Mouse (Mus musculus) ES-CJ7 (cell line): ENCODE results near the gene Polr2c.
"Not testable (repeated sequence)": the region's sequence is repeated elsewhere in the genome, so short reads cannot be mapped to it uniquely, and the experiment has no call there.

Source experiments
- DNase-seq: peaks from one replicate; pipeline ENCODE4 v3.0.0; 2011; ENCODE audit warnings: low read depth, low spot score

Gene Polr2c

GRCm38 (mm10) chr8:94857346-94858173 lies at the start of gene Polr2c:
Gene Polr2c (plus strand): TSS chr8:94857450.
- DNase-seq = peak; percentile 87

DNA sequence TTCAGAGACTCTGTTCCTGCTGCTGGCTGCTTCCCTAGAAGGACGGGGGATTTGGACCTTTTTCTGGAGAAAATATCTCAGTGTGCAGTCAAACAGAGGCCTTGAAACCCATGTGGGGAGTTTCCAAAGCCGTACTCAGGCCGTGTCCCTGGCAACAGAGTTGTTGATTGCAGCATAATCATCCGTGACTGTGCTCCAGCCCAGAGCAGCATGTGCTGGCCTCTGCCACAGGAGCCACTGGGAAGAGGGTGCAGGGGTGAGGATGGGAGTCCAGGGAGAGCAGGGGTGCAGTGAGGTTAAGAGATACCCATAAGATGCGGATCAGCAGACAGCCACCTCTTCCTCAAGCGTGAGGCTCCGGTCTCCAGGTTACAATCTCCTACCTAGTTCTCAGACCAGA lies 49.7 kb upstream of the Polr2c start:
- no peak for DNase-seq

- DNase-seq = no peak
Measured at GRCm38 (mm10) chr8:94808372-94808771, 48.9 kb upstream of the Polr2c start.

DNA sequence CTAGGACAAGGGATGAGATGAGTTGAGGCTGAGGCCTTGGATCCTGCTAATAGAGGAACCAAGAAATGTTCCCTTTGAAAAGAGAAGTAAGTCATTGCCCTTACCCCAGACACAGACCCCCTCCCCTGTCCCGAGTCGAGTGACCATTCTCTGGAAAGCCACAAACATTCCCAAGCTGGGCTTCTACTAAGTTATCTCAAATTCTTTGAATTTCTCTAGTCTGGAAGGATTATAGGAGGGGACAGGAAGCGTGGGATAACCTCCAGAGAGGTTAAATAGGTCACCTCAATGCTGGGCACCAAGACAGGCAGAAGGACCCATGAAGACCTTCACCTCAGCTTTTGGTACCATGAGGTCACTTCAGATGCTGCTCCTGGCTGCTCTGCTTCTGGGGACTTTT lies 47.1 kb upstream of the Polr2c start, which contains the start of gene Ccl17:
Gene Ccl17, plus strand, starts transcription at position 301 of the 400 bp plus-strand sequence.
- DNase-seq = no peak

- no peak for DNase-seq
Measured at GRCm38 (mm10) chr8:94810855-94811254, 46.4 kb upstream of the Polr2c start.

DNA sequence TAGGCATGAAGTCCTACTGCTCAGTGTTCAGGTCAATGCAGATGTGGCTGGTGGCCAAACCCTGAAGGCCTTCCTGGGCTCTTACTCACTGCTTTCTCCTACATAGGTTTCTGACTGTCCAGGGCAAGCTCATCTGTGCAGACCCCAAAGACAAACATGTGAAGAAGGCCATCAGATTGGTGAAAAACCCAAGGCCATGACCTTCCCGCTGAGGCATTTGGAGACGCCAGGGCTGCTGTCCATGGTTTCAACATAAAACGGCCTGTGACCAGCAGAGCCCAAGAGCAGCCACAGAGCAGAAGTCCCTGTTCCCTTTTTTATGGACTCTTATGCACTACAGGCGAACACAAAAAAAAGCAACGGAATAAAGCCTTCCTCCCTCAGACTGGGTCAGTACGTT lies 45.6 kb upstream of the Polr2c start:
- no peak for DNase-seq

DNA sequence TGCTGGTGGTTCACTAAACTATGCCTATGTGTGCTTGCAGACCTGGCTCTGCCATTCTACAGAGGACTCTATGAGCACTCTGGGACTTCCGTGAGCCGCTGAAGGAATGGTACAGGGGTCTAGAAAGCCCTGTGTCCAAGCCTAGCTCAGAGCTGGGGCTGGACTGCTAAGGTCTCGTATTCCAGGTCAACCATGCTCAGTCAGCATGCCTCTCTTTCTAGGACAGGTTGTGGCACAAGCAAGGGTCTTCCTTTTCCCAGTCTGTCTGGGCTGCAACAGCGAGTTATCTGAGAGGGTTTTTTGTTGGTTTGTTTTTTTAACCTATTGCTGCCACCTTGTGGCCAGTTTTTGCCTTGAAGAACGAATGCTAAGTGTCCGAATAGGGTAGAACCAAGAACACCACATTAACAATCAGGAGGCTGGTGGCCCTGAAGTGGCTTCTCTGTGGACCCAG lies 44.6 kb upstream of the Polr2c start:
- DNase-seq = peak; percentile 90

DNA sequence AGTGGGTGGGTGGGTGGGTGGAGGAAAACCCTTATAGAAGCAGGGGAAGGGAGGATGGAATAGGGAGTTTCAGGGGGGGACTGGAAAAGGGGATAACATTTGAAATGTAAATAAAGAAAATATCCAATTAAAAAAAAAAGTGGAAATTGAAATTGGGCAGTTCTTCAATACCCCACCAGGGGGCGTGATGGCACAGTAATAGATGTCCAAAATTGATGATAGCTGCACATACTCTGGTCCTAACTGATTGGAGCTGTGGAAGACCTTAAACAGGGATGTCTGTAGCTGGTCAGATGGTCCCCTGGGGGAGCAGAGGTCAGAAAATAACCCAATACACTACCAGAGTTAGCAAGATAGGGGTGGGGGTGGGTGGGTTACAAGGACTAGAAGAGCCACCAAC lies 42.7 kb upstream of the Polr2c start:
- no peak for DNase-seq

DNA sequence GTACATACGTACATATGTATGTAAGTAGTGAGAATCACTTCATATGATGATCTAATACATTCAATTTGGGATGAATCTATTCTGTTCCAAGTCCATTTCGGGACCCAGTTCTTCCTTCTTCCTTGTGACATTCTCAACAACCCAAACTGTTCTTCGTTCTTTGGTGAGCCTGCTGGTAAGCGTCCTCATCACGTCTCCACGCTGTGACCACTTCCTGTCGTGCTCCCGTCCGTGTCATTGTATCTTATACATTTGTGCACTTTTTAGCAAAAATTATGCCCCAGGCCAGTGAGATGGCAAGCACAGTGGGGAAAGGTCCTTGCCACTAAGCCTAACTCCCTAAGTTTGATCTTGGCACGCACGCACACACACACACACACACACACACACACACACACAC lies 39.3 kb upstream of the Polr2c start:
- no peak for DNase-seq

DNA sequence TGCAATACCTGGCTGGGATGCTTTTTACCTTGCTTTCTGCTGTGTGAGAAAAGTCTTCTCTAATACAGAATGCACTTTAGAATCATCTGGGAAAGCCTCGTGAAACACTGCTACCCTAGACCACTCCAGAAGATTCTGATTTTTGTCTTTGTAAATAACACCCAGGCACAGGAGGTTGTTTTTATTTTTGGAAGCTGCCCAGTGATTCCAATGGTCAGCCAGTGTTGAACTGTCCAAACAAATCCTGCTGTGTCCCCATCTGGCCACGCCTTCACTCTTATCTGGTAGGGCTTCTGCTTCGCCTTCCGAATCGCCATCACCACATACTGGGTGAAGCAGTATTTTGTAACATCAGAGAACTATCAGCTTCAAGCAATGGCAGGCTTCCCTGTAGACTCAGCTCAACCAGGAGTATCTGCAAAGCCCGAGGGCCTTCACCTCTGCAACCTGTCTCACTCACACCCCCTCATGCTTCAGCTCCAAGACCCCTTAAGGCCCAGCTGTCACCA lies 37.5 kb upstream of the Polr2c start:
- DNase-seq = no peak

DNA sequence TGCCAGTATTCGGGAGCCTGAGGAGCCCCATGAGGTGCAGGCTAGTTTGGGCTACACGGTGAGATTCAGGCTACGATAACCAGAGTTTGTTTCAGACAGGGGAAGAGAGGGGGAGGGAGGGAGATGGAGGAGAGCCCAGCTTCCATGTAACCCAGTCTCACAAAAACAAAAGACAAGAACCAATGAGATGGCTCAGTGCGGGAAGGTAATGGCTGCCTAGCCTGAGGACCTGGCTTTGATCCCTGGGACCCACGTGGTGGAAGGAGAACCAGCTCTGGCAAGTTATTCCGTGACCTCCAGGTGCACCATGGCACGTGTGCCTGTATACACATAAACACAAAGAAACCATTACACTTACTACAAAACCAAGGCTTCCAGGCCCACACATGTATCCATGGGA lies 36.7 kb upstream of the Polr2c start:
- DNase-seq = peak; percentile 51

DNA sequence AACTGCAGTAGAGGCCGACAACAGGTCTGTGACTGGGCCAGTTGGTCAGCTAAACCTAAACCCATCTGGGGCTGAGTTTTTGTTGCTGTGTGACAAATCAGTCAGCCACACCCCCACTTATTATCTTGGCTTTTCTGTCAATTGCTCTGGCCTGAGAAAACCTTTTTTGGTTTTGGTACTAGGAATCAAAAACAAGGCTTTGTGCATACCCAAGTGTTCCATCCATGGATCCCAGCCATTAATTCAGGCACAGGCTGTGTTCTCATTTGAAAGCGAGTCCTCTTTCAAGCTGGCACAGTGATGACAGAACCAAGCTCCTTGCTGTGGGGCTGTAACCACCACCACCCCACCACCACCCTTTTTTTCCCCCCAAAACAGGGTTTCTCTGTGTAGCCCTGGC lies 35.9 kb upstream of the Polr2c start:
- no peak for DNase-seq

DNA sequence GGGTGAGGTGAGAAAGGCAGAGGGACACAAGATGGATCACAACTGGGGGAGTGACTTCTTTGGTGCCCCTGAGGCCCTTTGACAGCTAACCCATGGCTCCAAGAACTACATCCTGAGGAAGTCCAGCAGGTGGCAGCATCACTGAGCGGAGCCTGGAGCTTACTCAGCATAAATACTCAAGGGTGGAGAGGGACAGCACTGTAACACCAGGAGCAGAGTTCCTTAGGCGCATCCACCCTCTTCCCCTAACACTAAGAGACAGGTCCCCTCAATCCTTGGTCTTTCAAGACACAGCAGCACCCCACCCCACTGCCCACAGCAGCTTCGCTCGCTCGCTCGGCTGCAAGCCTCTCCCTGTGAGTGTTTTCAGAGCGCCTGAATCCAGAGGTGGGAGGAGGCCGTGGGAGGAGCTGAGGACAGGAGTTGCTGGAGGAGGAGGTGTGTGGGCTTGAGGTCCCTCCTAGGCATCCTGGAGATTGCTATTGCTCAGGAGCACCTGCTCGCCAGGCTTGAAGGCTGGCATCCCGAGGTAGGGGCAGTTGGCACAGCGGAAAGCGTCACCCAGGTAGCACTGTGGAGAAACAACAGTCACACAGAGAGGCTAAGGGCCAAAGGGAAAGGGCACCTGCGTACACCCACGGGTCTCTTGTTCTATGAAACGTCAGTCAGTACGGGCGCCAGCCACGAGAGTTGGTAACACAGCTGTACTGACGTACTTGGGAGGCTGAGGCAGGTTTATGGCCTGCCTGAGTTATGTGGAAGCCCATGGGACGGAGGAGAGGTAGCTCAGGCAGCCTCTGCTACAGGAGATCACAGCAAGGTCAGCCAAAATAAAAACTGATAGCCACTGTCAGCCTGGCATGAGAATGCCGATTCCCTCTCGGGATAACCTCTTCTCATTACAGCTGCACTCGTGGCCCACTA lies 34.4 kb upstream of the Polr2c start:
- peak; percentile 89 for DNase-seq

GRCm38 (mm10) chr8:94825170-94825569 lies 32.1 kb upstream of the Polr2c start:
- DNase-seq = no peak

- DNase-seq = no peak
Measured at GRCm38 (mm10) chr8:94826210-94826609, 31.0 kb upstream of the Polr2c start.

- DNase-seq = no peak
Measured at GRCm38 (mm10) chr8:94828284-94828683, 29.0 kb upstream of the Polr2c start.

DNA sequence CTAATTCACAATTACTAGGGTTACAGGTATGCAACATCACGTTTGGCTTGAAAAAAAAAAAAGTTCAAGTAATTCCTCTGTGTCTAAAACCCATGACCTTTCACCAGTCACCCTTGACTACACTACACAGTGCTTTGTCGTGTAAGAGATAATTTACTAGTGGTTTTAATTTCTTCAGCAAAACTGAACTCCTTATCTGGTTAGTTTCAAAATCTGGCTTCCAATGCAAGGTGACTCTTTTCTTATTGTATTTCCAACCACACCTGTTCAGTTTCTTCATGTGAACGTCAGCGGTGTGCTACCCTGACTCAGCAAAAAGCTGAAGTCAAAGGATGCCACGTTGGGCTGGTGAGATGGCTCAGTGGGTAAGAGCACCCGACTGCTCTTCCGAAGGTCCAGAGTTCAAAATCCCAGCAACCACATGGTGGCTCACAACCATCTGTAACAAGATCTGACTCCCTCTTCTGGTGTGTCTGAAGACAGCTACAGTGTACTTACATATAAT lies 23.3 kb upstream of the Polr2c start:
- DNase-seq = not testable (repeated sequence)

DNA sequence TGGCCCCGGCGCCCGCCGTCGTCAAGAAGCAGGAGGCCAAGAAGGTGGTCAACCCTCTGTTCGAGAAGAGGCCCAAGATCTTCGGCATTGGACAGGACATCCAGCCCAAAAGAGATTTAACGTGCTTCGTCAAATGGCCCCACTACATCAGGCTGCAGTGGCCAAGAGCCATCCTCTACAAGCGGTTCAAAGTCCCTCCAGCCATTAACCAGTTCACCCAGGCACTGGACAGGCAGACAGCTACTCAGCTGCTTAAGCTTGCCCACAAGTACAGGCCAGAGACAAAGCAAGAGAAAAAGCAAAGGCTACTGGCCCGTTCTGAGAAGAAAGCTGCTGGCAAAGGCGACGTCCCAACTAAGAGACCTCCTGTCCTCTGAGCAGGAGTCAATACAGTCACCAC lies 21.5 kb upstream of the Polr2c start:
- not testable (repeated sequence) for DNase-seq

DNA sequence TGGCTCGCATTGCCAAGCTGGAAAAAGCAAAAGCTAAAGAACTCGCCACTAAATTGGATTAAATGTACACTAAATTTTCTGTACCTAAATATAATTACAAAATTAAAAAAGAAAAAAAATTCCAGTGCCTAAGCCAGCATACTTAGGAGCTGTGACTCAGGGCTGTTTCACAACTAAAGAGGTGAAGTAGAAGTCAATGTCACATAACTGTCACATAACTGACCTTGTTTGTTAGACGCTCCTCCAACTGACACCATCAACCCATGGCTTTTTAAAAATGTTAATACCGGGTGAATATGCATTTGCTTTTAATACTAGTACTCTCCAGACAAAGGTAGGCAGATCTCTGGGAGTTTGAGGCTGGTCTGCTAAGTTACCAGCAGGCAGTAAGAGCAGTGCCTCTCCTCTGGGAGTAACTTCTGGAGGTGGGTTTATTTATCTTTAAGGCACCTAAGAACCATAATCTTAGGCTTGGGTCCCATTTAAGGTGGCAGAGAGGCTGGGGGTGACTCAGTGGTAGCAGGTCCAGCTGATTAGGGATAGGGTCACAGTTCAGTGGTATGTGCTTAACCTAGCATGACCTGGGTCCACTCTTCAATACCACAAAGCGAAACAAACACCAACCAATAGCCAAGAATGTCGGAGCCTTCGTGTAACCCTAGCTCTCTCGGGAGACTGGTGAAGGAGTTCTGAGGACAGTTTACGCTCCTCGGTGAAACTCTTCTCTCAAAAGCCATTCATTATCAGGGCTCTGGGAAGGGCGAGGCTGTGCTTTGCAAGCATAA lies 20.6 kb upstream of the Polr2c start:
- DNase-seq = no peak

DNA sequence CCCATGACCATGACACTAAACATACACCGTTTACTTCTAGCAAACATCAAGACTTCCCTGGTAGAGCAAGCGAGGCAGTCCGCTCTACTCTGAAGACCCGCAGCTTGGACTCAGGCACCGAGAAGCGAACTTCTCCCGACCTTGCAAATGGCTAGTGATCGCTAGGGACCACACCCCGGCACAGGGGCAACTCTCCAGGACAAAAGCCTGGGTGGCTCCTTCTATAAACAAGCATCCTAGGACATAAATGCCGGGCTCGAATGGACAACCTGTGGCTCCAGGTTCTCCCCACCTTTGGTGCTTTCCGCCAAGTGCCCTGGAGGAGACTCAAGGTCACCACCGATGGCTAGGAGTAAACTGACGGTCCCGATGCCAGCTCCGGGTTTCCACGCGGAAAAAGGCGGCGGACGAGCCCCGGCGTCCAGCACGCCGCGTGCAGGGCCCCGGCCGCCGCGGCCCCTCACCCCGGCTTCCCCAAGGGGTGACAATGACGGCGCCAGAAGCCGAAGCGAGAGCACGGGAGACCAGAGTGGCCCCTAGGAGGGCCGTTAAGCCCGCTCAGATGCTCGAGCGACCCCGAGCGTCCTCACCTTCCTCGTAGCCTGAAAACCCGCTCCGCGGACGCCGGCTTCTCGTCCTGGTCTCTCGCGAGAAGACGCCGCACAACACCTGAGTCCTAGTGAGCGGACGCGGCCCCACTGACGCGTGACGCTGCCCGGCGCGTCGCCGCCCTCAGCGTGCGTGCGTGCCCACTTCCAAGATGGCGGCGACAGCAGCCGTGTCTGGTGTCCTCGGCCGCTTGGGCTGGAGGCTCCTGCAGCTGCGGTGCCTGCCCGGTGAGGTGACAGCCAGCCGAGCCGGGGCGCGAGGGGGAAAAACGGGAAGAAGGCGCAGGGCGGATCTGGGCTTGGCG lies 19.3 kb upstream of the Polr2c start, which contains the start of the genes Coq9 and Ciapin1:
Gene Coq9, plus strand, starts transcription at position 660 of the 913 bp plus-strand sequence.
Gene Ciapin1, minus strand, starts transcription at position 697 of the 913 bp plus-strand sequence.
- DNase-seq = peak; percentile 98
